Mouse (Mus musculus): ENCODE data around the gene Wdr20. TPM values are rescaled to one million over a fixed set of nuclear protein-coding genes. Genes with fewer than 3 reads are reported as not detected.
A peak's percentile ranks its signal among the peaks of the same experiment; 100 is the strongest.

Gene Wdr20
- polyA plus RNA-seq, 1 experiment from 2014 or later, result 24.6 TPM

GRCm38 (mm10) chr12:110764531-110764930 is 26.8 kb downstream of the Wdr20 start:
- ATAC-seq (no peak), DNase-seq (ENCODE audit: low spot score) (no peak)
- no peaks in the 10 kb centered on the region for H3K36me3 ChIP-seq (ENCODE audit: control insufficient read depth, insufficient read depth, low read length)
- no peaks in the 10 kb centered on the region for H3K27me3 ChIP-seq (replicated peaks; ENCODE audit: control insufficient read depth, insufficient read depth, low read length)
- 88% methylated on average over 5 of the region's 5 CpGs for WGBS
- no peak overlapping the region for H3K4me3 ChIP-seq (ENCODE audit: low read depth, low read length)
- H3K9me3 ChIP-seq (replicated peaks; ENCODE audit: control insufficient read depth, low read length), result no peaks in the 10 kb centered on the region
- no peak overlapping the region for H3K9ac ChIP-seq (ENCODE audit: low read length)
- H3K4me1 ChIP-seq (ENCODE audit: control insufficient read depth, insufficient read depth, low read length), result peaks cover 7% of the 10 kb centered on the region
- H3K4me2 ChIP-seq (ENCODE audit: low read length), result no peak overlapping the region
- H3K27ac ChIP-seq (ENCODE audit: low read depth, low read length), result no peak overlapping the region

DNA sequence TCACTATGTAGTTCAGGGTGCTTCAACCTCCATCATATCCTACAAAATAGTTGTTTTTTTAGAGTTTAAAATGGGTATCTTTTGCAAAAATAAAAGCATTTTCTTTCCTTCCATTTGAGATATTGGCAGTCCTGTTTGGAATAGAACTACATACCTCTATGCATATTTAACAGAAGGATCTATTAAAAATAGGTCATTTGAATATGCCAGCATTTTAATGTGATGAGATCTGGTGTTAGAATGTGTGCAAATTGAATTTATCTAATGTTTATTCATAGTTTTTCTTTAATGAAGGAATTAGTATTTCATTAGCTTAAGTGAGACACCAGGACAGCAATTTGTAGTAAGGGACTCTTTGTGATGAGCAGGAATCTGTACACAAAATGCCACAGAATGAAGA is 30.8 kb downstream of the Wdr20 start:
- no peak for ATAC-seq
- H3K4me2 ChIP-seq (ENCODE audit: low read length), result no peak overlapping the region

DNA sequence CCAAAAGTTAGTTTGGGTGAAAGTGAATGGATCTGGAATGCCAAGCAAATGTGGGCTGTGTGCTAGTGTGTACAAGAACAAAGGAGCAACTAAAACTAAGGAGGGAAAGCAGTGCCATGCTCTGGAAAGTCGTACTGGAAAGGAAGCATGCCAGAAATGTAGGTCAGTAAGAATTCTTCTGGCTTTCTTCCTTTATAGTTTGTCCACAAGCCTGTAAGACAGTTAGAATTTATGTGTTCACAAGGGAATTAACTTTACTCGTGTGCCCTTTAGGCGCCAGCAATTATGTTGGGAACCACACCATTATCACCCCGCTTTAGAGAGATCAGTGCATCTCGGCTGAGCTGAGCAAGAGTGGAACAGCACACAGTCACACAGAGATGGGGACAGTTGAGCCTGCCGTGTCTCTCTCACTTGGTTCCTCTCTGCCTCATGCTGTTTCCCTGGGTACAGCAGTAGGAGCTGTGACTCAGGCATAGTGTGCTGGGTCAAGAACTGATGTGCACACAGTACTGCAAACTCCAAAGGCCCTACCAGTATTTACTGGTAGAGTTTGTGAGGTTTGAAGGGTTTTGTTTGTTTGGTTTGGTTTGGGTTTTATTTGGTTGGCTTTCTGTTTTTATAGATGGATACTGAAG is 32.0 kb downstream of the Wdr20 start:
- Histone ChIP-seq H3K36me3 (ENCODE audit: control insufficient read depth, insufficient read depth, low read length) (no peaks in the 10 kb centered on the region), H3K9me3 (replicated peaks; ENCODE audit: control insufficient read depth, low read length) (no peaks in the 10 kb centered on the region), H3K9ac (ENCODE audit: low read length) (no peak overlapping the region), H3K4me2 (ENCODE audit: low read length) (no peak overlapping the region), H3K4me3 (ENCODE audit: low read depth, low read length) (no peak overlapping the region), H3K4me1 (ENCODE audit: control insufficient read depth, insufficient read depth, low read length) (peaks cover 7% of the 10 kb centered on the region), H3K27me3 (replicated peaks; ENCODE audit: control insufficient read depth, insufficient read depth, low read length) (no peaks in the 10 kb centered on the region), H3K27ac (ENCODE audit: low read depth, low read length) (peak overlapping the region; percentile 35; the same call in 1 of the 2 replicates)
- no peak for ATAC-seq
- WGBS, result 72% methylated on average over 6 of the region's 6 CpGs
- no peak for DNase-seq (ENCODE audit: low spot score)

More for the DNA sequence above, 30.8 kb downstream of the Wdr20 start:
- no peaks in the 10 kb centered on the region for H3K36me3 ChIP-seq (ENCODE audit: control insufficient read depth, insufficient read depth, low read length)
- no peak overlapping the region; the same call in 1 of the 2 replicates for H3K27ac ChIP-seq (ENCODE audit: low read depth, low read length)
- H3K4me1 ChIP-seq (ENCODE audit: control insufficient read depth, insufficient read depth, low read length), result peaks cover 7% of the 10 kb centered on the region
- H3K4me3 ChIP-seq (ENCODE audit: low read depth, low read length), result no peak overlapping the region
- H3K9ac ChIP-seq (ENCODE audit: low read length), result no peak overlapping the region
- H3K9me3 ChIP-seq (replicated peaks; ENCODE audit: control insufficient read depth, low read length), result no peaks in the 10 kb centered on the region
- peak; percentile 22 for DNase-seq (ENCODE audit: low spot score)
- no peaks in the 10 kb centered on the region for H3K27me3 ChIP-seq (replicated peaks; ENCODE audit: control insufficient read depth, insufficient read depth, low read length)

DNA sequence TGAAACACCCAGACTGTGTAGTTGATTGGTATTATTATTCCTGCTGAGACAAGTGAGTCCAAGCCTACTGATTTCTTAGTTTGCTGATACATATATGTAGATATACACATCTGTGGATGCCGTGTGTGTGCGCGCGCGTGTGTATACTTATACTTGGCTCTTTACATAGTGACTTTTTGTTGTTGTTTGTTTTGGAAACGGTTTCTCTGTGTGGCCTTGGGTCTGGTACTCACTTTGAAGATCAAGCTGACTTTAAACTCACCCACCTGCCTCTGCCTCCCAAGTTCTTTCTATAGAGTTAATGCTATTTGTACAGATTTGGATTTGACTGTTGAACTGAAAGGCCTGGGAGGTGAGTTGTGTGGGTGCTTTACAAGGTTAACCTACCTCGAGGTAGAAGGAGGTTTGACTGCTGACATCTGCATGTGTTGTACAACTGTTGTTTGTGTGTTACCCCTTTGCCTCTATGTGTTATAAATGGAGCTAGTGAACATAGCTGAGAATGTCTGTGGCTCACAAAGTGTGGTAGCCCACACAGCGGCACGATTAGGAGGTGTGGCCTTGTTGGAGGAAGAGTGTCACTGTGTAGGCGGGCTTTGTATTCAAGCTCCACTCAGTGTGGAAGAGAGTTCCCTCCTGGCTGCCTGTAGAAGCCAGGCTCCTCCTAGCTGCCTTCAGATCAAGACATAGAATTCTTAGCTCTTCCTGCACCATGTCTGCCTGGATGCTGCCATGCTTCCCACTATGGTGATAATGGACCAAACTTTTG is 32.9 kb downstream of the Wdr20 start:
- Histone ChIP-seq H3K9me3 (replicated peaks; ENCODE audit: control insufficient read depth, low read length) (no peaks in the 10 kb centered on the region), H3K9ac (ENCODE audit: low read length) (no peak overlapping the region), H3K27me3 (replicated peaks; ENCODE audit: control insufficient read depth, insufficient read depth, low read length) (no peaks in the 10 kb centered on the region), H3K4me2 (ENCODE audit: low read length) (no peak overlapping the region), H3K4me3 (ENCODE audit: low read depth, low read length) (no peak overlapping the region), H3K27ac (ENCODE audit: low read depth, low read length) (no peak overlapping the region), H3K36me3 (ENCODE audit: control insufficient read depth, insufficient read depth, low read length) (no peaks in the 10 kb centered on the region), H3K4me1 (ENCODE audit: control insufficient read depth, insufficient read depth, low read length) (peaks cover 7% of the 10 kb centered on the region)
- ATAC-seq (no peak), DNase-seq (ENCODE audit: low spot score) (no peak)
- WGBS, result 91% methylated on average over 10 of the region's 10 CpGs

- 97% methylated on average over 6 of the region's 6 CpGs for WGBS
- DNase-seq (ENCODE audit: low spot score) (no peak), ATAC-seq (no peak)
- peaks cover 7% of the 10 kb centered on the region for H3K4me1 ChIP-seq (ENCODE audit: control insufficient read depth, insufficient read depth, low read length)
- no peak overlapping the region for H3K9ac ChIP-seq (ENCODE audit: low read length)
- no peak overlapping the region for H3K27ac ChIP-seq (ENCODE audit: low read depth, low read length)
- no peaks in the 10 kb centered on the region for H3K27me3 ChIP-seq (replicated peaks; ENCODE audit: control insufficient read depth, insufficient read depth, low read length)
- no peak overlapping the region for H3K4me2 ChIP-seq (ENCODE audit: low read length)
- no peak overlapping the region for H3K4me3 ChIP-seq (ENCODE audit: low read depth, low read length)
- H3K36me3 ChIP-seq (ENCODE audit: control insufficient read depth, insufficient read depth, low read length), result no peaks in the 10 kb centered on the region
- H3K9me3 ChIP-seq (replicated peaks; ENCODE audit: control insufficient read depth, low read length), result no peaks in the 10 kb centered on the region
Measured at GRCm38 (mm10) chr12:110771961-110772360, 34.2 kb downstream of the Wdr20 start.

- Histone ChIP-seq H3K4me1 (ENCODE audit: control insufficient read depth, insufficient read depth, low read length) (no peaks in the 10 kb centered on the region), H3K36me3 (ENCODE audit: control insufficient read depth, insufficient read depth, low read length) (peaks cover 16% of the 10 kb centered on the region), H3K9me3 (replicated peaks; ENCODE audit: control insufficient read depth, low read length) (no peaks in the 10 kb centered on the region), H3K4me3 (ENCODE audit: low read depth, low read length) (no peak overlapping the region), H3K9ac (ENCODE audit: low read length) (no peak overlapping the region), H3K27me3 (replicated peaks; ENCODE audit: control insufficient read depth, insufficient read depth, low read length) (no peaks in the 10 kb centered on the region), H3K4me2 (ENCODE audit: low read length) (no peak overlapping the region), H3K27ac (ENCODE audit: low read depth, low read length) (no peak overlapping the region)
- ATAC-seq, result no peak
- 83% methylated on average over 5 of the region's 5 CpGs for WGBS
- no peak for DNase-seq (ENCODE audit: low spot score)
Measured at GRCm38 (mm10) chr12:110775628-110776426, 38.1 kb downstream of the Wdr20 start.

DNA sequence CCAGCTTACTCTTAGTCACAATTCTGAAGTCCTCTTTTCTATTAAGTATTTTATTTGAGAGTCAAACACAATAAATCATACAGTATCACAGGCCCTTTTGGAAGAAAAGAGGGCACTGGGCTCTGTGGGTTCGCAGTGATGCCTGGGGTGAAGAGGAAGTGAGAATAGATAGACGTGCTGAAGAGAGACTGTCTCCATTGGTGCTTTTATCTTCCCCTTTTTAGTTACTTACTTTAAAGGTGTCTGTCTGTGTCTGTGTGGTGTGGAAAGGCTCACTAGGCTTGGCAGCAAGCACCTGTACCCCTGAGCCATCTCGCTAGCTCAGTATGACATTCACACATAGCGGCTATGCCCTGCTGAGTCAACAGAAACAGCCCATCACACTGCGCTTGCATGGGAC is 40.1 kb downstream of the Wdr20 start:
- Histone ChIP-seq H3K4me1 (ENCODE audit: control insufficient read depth, insufficient read depth, low read length) (no peaks in the 10 kb centered on the region), H3K4me2 (ENCODE audit: low read length) (no peak overlapping the region), H3K27ac (ENCODE audit: low read depth, low read length) (no peak overlapping the region), H3K36me3 (ENCODE audit: control insufficient read depth, insufficient read depth, low read length) (peaks cover 26% of the 10 kb centered on the region), H3K27me3 (replicated peaks; ENCODE audit: control insufficient read depth, insufficient read depth, low read length) (no peaks in the 10 kb centered on the region), H3K9me3 (replicated peaks; ENCODE audit: control insufficient read depth, low read length) (no peaks in the 10 kb centered on the region), H3K9ac (ENCODE audit: low read length) (no peak overlapping the region), H3K4me3 (ENCODE audit: low read depth, low read length) (no peak overlapping the region)
- ATAC-seq (no peak), DNase-seq (ENCODE audit: low spot score) (peak; percentile 4)
- WGBS, result 83% methylated on average over 5 of the region's 5 CpGs

DNA sequence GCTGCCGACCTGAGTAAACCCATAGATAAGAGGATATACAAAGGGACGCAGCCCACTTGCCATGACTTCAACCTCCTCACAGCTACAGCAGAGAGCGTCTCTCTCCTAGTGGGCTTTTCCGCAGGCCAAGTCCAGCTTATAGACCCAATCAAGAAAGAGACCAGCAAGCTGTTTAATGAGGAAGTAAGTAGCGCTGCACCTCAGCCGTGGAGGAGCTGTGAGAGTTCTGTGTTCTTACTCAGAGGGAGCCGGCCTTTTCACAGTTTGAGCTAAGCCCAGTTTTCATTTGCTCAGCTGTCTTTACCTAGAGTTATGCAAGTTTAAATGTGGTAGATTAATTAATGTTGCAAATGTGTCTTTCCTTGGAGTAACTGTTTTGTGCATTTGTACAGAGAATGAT is 41.6 kb downstream of the Wdr20 start:
- H3K9ac ChIP-seq (ENCODE audit: low read length), result no peak overlapping the region
- H3K4me1 ChIP-seq (ENCODE audit: control insufficient read depth, insufficient read depth, low read length), result no peaks in the 10 kb centered on the region
- WGBS, result 83% methylated on average over 7 of the region's 7 CpGs
- ATAC-seq (no peak), DNase-seq (ENCODE audit: low spot score) (no peak)
- H3K9me3 ChIP-seq (replicated peaks; ENCODE audit: control insufficient read depth, low read length), result no peaks in the 10 kb centered on the region
- H3K27ac ChIP-seq (ENCODE audit: low read depth, low read length), result no peak overlapping the region
- no peaks in the 10 kb centered on the region for H3K27me3 ChIP-seq (replicated peaks; ENCODE audit: control insufficient read depth, insufficient read depth, low read length)
- H3K4me3 ChIP-seq (ENCODE audit: low read depth, low read length), result no peak overlapping the region
- peaks cover 26% of the 10 kb centered on the region for H3K36me3 ChIP-seq (ENCODE audit: control insufficient read depth, insufficient read depth, low read length)
- no peak overlapping the region for H3K4me2 ChIP-seq (ENCODE audit: low read length)
